Mouse (Mus musculus): Measurements from ENCODE around the gene Ifngr2. TPM values are rescaled to one million over a fixed set of nuclear protein-coding genes. Genes with fewer than 3 reads are reported as not detected.

Ifngr2 gene
- total and polyA plus RNA-seq, 2 experiments from 2014 or later: 75.1 to 141 TPM

DNA sequence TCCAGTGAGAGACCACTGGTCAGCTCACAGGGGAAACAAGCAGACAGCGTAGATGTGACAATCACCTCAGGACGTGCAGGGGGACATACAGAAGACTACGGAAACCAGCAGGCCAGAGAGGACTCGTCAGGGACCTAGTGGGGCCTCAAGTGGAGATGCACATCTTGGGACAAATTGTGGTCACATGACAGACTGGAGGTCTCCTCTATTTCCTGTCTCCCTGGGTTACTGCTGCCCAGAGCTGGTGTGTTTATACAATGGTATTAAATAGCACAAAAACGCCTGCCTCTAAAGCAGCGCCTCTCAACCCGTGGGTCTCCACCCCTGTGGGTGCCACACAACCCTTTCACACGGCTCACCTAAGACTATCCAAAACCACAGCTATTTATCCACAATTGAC, 45.3 kb downstream of the Ifngr2 start:
- ATAC-seq (ENCODE audit: low FRiP score) (no peak), DNase-seq (ENCODE audit: low spot score) (no peak)
- Histone ChIP-seq H3K4me2 (ENCODE audit: low read depth, low read length, poor library complexity, severe bottlenecking) (no peak overlapping the region), H3K27me3 (ENCODE audit: insufficient read depth, low read length) (no peaks in the 10 kb centered on the region), H3K9ac (replicated peaks; ENCODE audit: low read length, poor library complexity, severe bottlenecking) (no peak overlapping the region), H3K27ac (ENCODE audit: low read depth, low read length) (no peak overlapping the region), H3K9me3 (ENCODE audit: low read length) (no peaks in the 10 kb centered on the region), H3K36me3 (ENCODE audit: insufficient read depth, low read length) (peaks cover 4% of the 10 kb centered on the region; the same call in 1 of the 2 replicates), H3K4me1 (ENCODE audit: insufficient read depth, low read length) (peaks cover 6% of the 10 kb centered on the region; the same call in 1 of the 2 replicates), H3K4me3 (ENCODE audit: low read depth, low read length) (no peak overlapping the region)
- 72% methylated on average over 8 of the region's 8 CpGs for WGBS
- TF ChIP-seq CTCF (IDR thresholded peaks at IDR 0.05): no peak

DNA sequence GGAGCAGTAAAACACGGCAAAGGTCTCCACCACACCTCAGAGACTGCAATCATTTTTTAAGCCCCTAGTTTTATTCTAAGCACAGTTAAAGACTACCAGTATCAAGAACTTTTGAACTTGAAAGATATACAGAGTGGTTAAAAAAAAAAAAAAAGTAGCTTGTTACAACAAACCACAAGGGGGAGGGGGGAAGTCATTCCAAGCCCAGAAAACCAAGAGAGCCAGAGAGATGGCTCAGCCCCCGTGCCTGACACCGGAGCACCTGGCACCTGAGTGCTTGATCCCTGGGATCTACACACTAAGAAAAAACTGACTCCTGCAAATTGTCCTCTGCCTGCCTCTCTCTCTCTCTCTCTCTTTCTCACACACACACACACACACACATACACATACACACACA, 46.4 kb downstream of the Ifngr2 start:
- ATAC-seq (ENCODE audit: low FRiP score) (no peak), DNase-seq (ENCODE audit: low spot score) (no peak)
- H3K27ac ChIP-seq (ENCODE audit: low read depth, low read length): no peak overlapping the region
- H3K36me3 ChIP-seq (ENCODE audit: insufficient read depth, low read length): peaks cover 4% of the 10 kb centered on the region; the same call in 1 of the 2 replicates
- H3K4me1 ChIP-seq (ENCODE audit: insufficient read depth, low read length): peaks cover 6% of the 10 kb centered on the region; the same call in 1 of the 2 replicates
- H3K9me3 ChIP-seq (ENCODE audit: low read length): no peaks in the 10 kb centered on the region
- no peak for TF ChIP-seq CTCF (IDR thresholded peaks at IDR 0.05)
- no peaks in the 10 kb centered on the region for H3K27me3 ChIP-seq (ENCODE audit: insufficient read depth, low read length)
- H3K4me3 ChIP-seq (ENCODE audit: low read depth, low read length): no peak overlapping the region
- H3K4me2 ChIP-seq (ENCODE audit: low read depth, low read length, poor library complexity, severe bottlenecking): no peak overlapping the region
- 82% methylated on average over 3 of the region's 3 CpGs for WGBS
- H3K9ac ChIP-seq (replicated peaks; ENCODE audit: low read length, poor library complexity, severe bottlenecking): no peak overlapping the region

GRCm38 (mm10) chr16:91595076-91595475, 48.2 kb downstream of the Ifngr2 start:
- Histone ChIP-seq H3K36me3 (ENCODE audit: insufficient read depth, low read length) (peaks cover 4% of the 10 kb centered on the region; the same call in 1 of the 2 replicates), H3K4me2 (ENCODE audit: low read depth, low read length, poor library complexity, severe bottlenecking) (no peak overlapping the region), H3K27ac (ENCODE audit: low read depth, low read length) (no peak overlapping the region), H3K9ac (replicated peaks; ENCODE audit: low read length, poor library complexity, severe bottlenecking) (no peak overlapping the region), H3K27me3 (ENCODE audit: insufficient read depth, low read length) (no peaks in the 10 kb centered on the region), H3K4me1 (ENCODE audit: insufficient read depth, low read length) (peaks cover 6% of the 10 kb centered on the region; the same call in 1 of the 2 replicates), H3K9me3 (ENCODE audit: low read length) (no peaks in the 10 kb centered on the region), H3K4me3 (ENCODE audit: low read depth, low read length) (no peak overlapping the region)
- DNase-seq (ENCODE audit: low spot score) (peak; percentile 58), ATAC-seq (ENCODE audit: low FRiP score) (no peak)
- TF ChIP-seq CTCF (IDR thresholded peaks at IDR 0.05): no peak
- WGBS: 75% methylated on average over 6 of the region's 6 CpGs

DNA sequence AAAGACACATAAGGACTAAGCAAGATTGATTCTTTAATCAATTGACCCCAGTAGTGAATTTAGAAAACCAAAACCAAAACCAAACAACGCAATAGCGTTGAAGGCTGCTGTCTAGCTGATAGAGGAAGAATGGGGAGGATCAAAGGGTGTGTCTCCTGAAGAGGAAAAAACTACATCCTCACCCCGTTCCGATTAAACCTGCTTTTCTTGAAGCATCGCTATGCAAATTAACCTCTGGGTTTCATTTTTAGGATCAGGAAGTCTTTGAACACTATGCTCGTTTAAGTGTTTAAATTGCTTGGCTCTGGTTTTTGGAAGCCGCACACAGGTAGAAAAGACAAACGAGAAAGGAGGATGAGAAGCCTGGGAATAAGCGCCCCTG, 49.5 kb downstream of the Ifngr2 start:
- 14% methylated on average over 9 of the region's 9 CpGs for WGBS
- Histone ChIP-seq H3K9ac (replicated peaks; ENCODE audit: low read length, poor library complexity, severe bottlenecking) (peak overlapping the region; percentile 87), H3K36me3 (ENCODE audit: insufficient read depth, low read length) (peaks cover 4% of the 10 kb centered on the region; the same call in 1 of the 2 replicates), H3K27me3 (ENCODE audit: insufficient read depth, low read length) (no peaks in the 10 kb centered on the region), H3K9me3 (ENCODE audit: low read length) (no peaks in the 10 kb centered on the region), H3K27ac (ENCODE audit: low read depth, low read length) (no peak overlapping the region), H3K4me2 (ENCODE audit: low read depth, low read length, poor library complexity, severe bottlenecking) (peak overlapping the region; percentile 82), H3K4me1 (ENCODE audit: insufficient read depth, low read length) (peaks cover 6% of the 10 kb centered on the region; the same call in 1 of the 2 replicates), H3K4me3 (ENCODE audit: low read depth, low read length) (peak overlapping the region; percentile 92)
- no peak for DNase-seq (ENCODE audit: low spot score)
- no peak for TF ChIP-seq CTCF (IDR thresholded peaks at IDR 0.05)
- ATAC-seq (ENCODE audit: low FRiP score): no peak

GRCm38 (mm10) chr16:91596779-91597671, 50.2 kb downstream of the Ifngr2 start:
- peak overlapping the region; percentile 82 for H3K4me2 ChIP-seq (ENCODE audit: low read depth, low read length, poor library complexity, severe bottlenecking)
- peak overlapping the region; percentile 87 for H3K9ac ChIP-seq (replicated peaks; ENCODE audit: low read length, poor library complexity, severe bottlenecking)
- ATAC-seq (ENCODE audit: low FRiP score): peak; percentile 70
- no peak for TF ChIP-seq CTCF (IDR thresholded peaks at IDR 0.05)
- DNase-seq (ENCODE audit: low spot score): peak; percentile 49
- H3K4me3 ChIP-seq (ENCODE audit: low read depth, low read length): peak overlapping the region; percentile 92
- H3K27ac ChIP-seq (ENCODE audit: low read depth, low read length): peak overlapping the region; percentile 75
- H3K36me3 ChIP-seq (ENCODE audit: insufficient read depth, low read length): peaks cover 4% of the 10 kb centered on the region; the same call in 1 of the 2 replicates
- WGBS: under 1% methylated on average over 71 of the region's 75 CpGs
- H3K9me3 ChIP-seq (ENCODE audit: low read length): no peaks in the 10 kb centered on the region
- H3K4me1 ChIP-seq (ENCODE audit: insufficient read depth, low read length): peaks cover 6% of the 10 kb centered on the region; the same call in 1 of the 2 replicates
- no peaks in the 10 kb centered on the region for H3K27me3 ChIP-seq (ENCODE audit: insufficient read depth, low read length)

DNA sequence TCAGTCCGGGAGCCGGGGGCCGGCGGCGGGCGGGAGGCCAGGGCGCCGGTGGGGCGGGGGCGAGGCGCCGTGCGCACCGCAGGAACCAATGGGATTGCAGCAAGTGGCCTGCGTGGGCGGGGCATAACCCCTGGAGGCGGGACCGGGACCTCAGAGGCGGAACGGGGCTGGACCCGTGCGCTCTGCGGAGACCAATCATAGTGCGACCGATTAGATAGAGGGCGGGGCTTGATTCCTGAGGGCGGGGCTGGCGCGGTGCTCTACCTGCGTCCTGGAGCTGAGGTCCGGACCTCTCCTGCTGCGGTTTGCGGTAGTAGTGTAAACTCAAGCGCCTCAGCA, 50.8 kb downstream of the Ifngr2 start, which contains the start of gene Tmem50b:
Tmem50b (minus strand) TSS at position 129 of the 339 bp plus-strand sequence.
- DNase-seq (ENCODE audit: low spot score) (peak; percentile 98), ATAC-seq (ENCODE audit: low FRiP score) (peak; percentile 98)
- H3K36me3 ChIP-seq (ENCODE audit: insufficient read depth, low read length): peaks cover 3% of the 10 kb centered on the region; the same call in 1 of the 2 replicates
- peaks cover 6% of the 10 kb centered on the region; the same call in 1 of the 2 replicates for H3K4me1 ChIP-seq (ENCODE audit: insufficient read depth, low read length)
- WGBS: 2% methylated on average over 31 of the region's 34 CpGs
- no peaks in the 10 kb centered on the region for H3K27me3 ChIP-seq (ENCODE audit: insufficient read depth, low read length)
- no peaks in the 10 kb centered on the region for H3K9me3 ChIP-seq (ENCODE audit: low read length)
- no peak for TF ChIP-seq CTCF (IDR thresholded peaks at IDR 0.05)
- H3K9ac ChIP-seq (replicated peaks; ENCODE audit: low read length, poor library complexity, severe bottlenecking): peak within 1 kb of the TSS; percentile 87
- peak within 1 kb of the TSS; percentile 92 for H3K4me3 ChIP-seq (ENCODE audit: low read depth, low read length)
- H3K27ac ChIP-seq (ENCODE audit: low read depth, low read length): peak within 1 kb of the TSS; percentile 75
- peak within 1 kb of the TSS; percentile 82 for H3K4me2 ChIP-seq (ENCODE audit: low read depth, low read length, poor library complexity, severe bottlenecking)

Data from midbrain, postnatal 0 days (tissue).